Mouse (Mus musculus) kidney, adult 2 months (tissue): ENCODE data around the gene Cul9. TPM values are rescaled to one million over a fixed set of nuclear protein-coding genes. Genes with fewer than 3 reads are reported as not detected.

Experiments
- DNase-seq: peaks from one replicate; pipeline ENCODE4 v3.0.0; 2021
- H3K27ac ChIP-seq: fragments of 200-500 bp; 2 replicates; pipeline ENCODE4 v1.5.1; 2012; ENCODE audit warnings: low read depth, low read length, control low read depth, inconsistent platforms; ENCODE audit not compliant: insufficient read depth
- H3K27me3 ChIP-seq: fragments of 200-500 bp; replicated peaks from 2 replicates; pipeline ENCODE4 v1.6.1; 2012; ENCODE audit warnings: mild to moderate bottlenecking, moderate library complexity, low read length, inconsistent platforms; ENCODE audit not compliant: control insufficient read depth, insufficient read depth
- H3K36me3 ChIP-seq: fragments of 200-500 bp; 2 replicates; pipeline ENCODE4 v1.6.1; 2012; ENCODE audit warnings: mild to moderate bottlenecking, moderate library complexity, low read length, inconsistent platforms; ENCODE audit not compliant: control insufficient read depth, insufficient read depth
- H3K4me1 ChIP-seq: fragments of 200-500 bp; 2 replicates; pipeline ENCODE4 v1.6.1; 2011; ENCODE audit warnings: low read length; ENCODE audit not compliant: control insufficient read depth, insufficient read depth
- H3K4me3 ChIP-seq: fragments of 200-500 bp; 2 replicates; pipeline ENCODE4 v1.5.1; 2011; ENCODE audit warnings: mild to moderate bottlenecking, low read depth, low read length, control low read depth; ENCODE audit not compliant: insufficient read depth
- CTCF ChIP-seq: fragments of 200-500 bp; conservative IDR thresholded peaks from 2 replicates; pipeline ENCODE4 v1.5.1; 2011; ENCODE audit warnings: low read depth, mild to moderate bottlenecking, control low read depth, low read length, moderate library complexity, mixed read lengths; ENCODE audit not compliant: insufficient read depth, insufficient read length
- POLR2A ChIP-seq: fragments of 200-500 bp; IDR thresholded peaks from one replicate; pipeline ENCODE4 v1.6.1; 2011; ENCODE audit warnings: low read depth, low read length, control low read depth
- WGBS: fragments of 180-500 bp; shearing (Covaris S2); methylation state at CpG from one replicate; pipeline ENCODE4 v1.1.7; 2018; 5-methylcytosine and 5-hydroxymethylcytosine counted together
- polyA plus RNA-seq: library from polyadenylated mRNA; depleted of rRNA; stranded (reverse); fragments of >200 nt; gene quantifications from 2 replicates; pipeline ENCODE4 v1.2.3, GENCODE M21; 2012

Gene Cul9
- polyA plus RNA-seq, 1 experiment: 27.0 TPM

- Histone ChIP-seq H3K36me3 (no peaks in the 10 kb centered on the region), H3K27ac (no peak overlapping the region), H3K27me3 (no peaks in the 10 kb centered on the region), H3K4me3 (no peak overlapping the region), H3K4me1 (no peaks in the 10 kb centered on the region)
- WGBS: 92% methylated on average over 6 of the region's 6 CpGs
- no peak for TF ChIP-seq POLR2A
- TF ChIP-seq CTCF: no peak
- DNase-seq: no peak
These were observed 42.7 kb upstream of the Cul9 start for GRCm38 (mm10) chr17:46588913-46589312.

GRCm38 (mm10) chr17:46588173-46588572, 42.0 kb upstream of the Cul9 start:
- Histone ChIP-seq H3K27me3 (no peaks in the 10 kb centered on the region), H3K27ac (no peak overlapping the region), H3K36me3 (no peaks in the 10 kb centered on the region), H3K4me1 (no peaks in the 10 kb centered on the region), H3K4me3 (no peak overlapping the region)
- WGBS: 81% methylated on average over 9 of the region's 9 CpGs
- TF ChIP-seq CTCF: no peak
- no peak for TF ChIP-seq POLR2A
- DNase-seq: no peak

- Histone ChIP-seq H3K27me3 (no peaks in the 10 kb centered on the region), H3K27ac (no peak overlapping the region), H3K4me1 (no peaks in the 10 kb centered on the region), H3K36me3 (no peaks in the 10 kb centered on the region), H3K4me3 (no peak overlapping the region)
- no peak for TF ChIP-seq POLR2A
- TF ChIP-seq CTCF: no peak
- 88% methylated on average over 8 of the region's 8 CpGs for WGBS
- DNase-seq: no peak
These were observed 40.1 kb upstream of the Cul9 start for GRCm38 (mm10) chr17:46586327-46586726.

GRCm38 (mm10) chr17:46578650-46579049, 32.5 kb upstream of the Cul9 start:
- DNase-seq: no peak
- TF ChIP-seq CTCF: no peak
- no peak for TF ChIP-seq POLR2A
- Histone ChIP-seq H3K4me1 (no peaks in the 10 kb centered on the region), H3K27me3 (no peaks in the 10 kb centered on the region), H3K27ac (no peak overlapping the region), H3K36me3 (no peaks in the 10 kb centered on the region), H3K4me3 (no peak overlapping the region)
- 63% methylated on average over 5 of the region's 5 CpGs for WGBS

GRCm38 (mm10) chr17:46576070-46576469, 29.9 kb upstream of the Cul9 start:
- H3K27me3 ChIP-seq: no peaks in the 10 kb centered on the region
- no peaks in the 10 kb centered on the region for H3K4me1 ChIP-seq
- TF ChIP-seq POLR2A (no peak), CTCF (peak; percentile 58)
- WGBS: 85% methylated on average over 13 of the region's 13 CpGs
- DNase-seq: peak; percentile 31
- no peak overlapping the region for H3K27ac ChIP-seq
- H3K4me3 ChIP-seq: no peak overlapping the region
- H3K36me3 ChIP-seq: no peaks in the 10 kb centered on the region

GRCm38 (mm10) chr17:46574535-46574934, 28.3 kb upstream of the Cul9 start:
- no peak for DNase-seq
- H3K27me3 ChIP-seq: no peaks in the 10 kb centered on the region
- no peak overlapping the region for H3K27ac ChIP-seq
- no peaks in the 10 kb centered on the region for H3K36me3 ChIP-seq
- WGBS: 91% methylated on average over 7 of the region's 7 CpGs
- H3K4me3 ChIP-seq: no peak overlapping the region
- TF ChIP-seq CTCF (no peak), POLR2A (no peak)
- no peaks in the 10 kb centered on the region for H3K4me1 ChIP-seq

- WGBS: 78% methylated on average over 11 of the region's 11 CpGs
- no peaks in the 10 kb centered on the region for H3K36me3 ChIP-seq
- DNase-seq: no peak
These were observed 24.8 kb upstream of the Cul9 start for GRCm38 (mm10) chr17:46571005-46571404.

GRCm38 (mm10) chr17:46559146-46559545, 13.0 kb upstream of the Cul9 start:
- DNase-seq: no peak
- H3K27ac ChIP-seq: no peak overlapping the region

More at GRCm38 (mm10) chr17:46571005-46571404, 24.8 kb upstream of the Cul9 start:
- no peak overlapping the region for H3K27ac ChIP-seq
- H3K4me3 ChIP-seq: no peak overlapping the region
- no peak for TF ChIP-seq POLR2A
- TF ChIP-seq CTCF: no peak
- H3K4me1 ChIP-seq: no peaks in the 10 kb centered on the region
- no peaks in the 10 kb centered on the region for H3K27me3 ChIP-seq

More at GRCm38 (mm10) chr17:46559146-46559545, 13.0 kb upstream of the Cul9 start:
- H3K27me3 ChIP-seq: no peaks in the 10 kb centered on the region
- WGBS: 72% methylated on average over 6 of the region's 6 CpGs
- H3K4me3 ChIP-seq: no peak overlapping the region
- H3K36me3 ChIP-seq: no peaks in the 10 kb centered on the region
- TF ChIP-seq CTCF: no peak
- TF ChIP-seq POLR2A: no peak
- H3K4me1 ChIP-seq: peaks cover 6% of the 10 kb centered on the region; the same call in 1 of the 2 replicates
